Mouse (Mus musculus) R1 (cell line): ENCODE results near the gene Ism2.
"Not testable (repeated sequence)": the region's sequence is repeated elsewhere in the genome, so short reads cannot be mapped to it uniquely, and the experiment has no call there.

ENCODE experiments used
- DNase-seq: peaks from one replicate; pipeline ENCODE4 v3.0.0-alpha.2; 2018; ENCODE audit warnings: low read depth, low spot score

Gene Ism2

GRCm38 (mm10) chr12:87289100-87289499, 10.4 kb downstream of the Ism2 start:
- DNase-seq, result peak; percentile 82

- no peak for DNase-seq
Observed at GRCm38 (mm10) chr12:87284726-87285125, 14.8 kb downstream of the Ism2 start.

- no peak for DNase-seq
Observed at GRCm38 (mm10) chr12:87284268-87284667, 15.2 kb downstream of the Ism2 start.

GRCm38 (mm10) chr12:87283706-87284105, 15.8 kb downstream of the Ism2 start:
- DNase-seq, result no peak

GRCm38 (mm10) chr12:87282743-87283142, 16.8 kb downstream of the Ism2 start:
- DNase-seq, result no peak

GRCm38 (mm10) chr12:87281766-87282165, 17.7 kb downstream of the Ism2 start:
- DNase-seq, result no peak

- DNase-seq, result peak; percentile 80
Observed at GRCm38 (mm10) chr12:87279879-87280278, 19.6 kb downstream of the Ism2 start.

GRCm38 (mm10) chr12:87279350-87279749, 20.2 kb downstream of the Ism2 start:
- peak; percentile 78 for DNase-seq

- peak; percentile 65 for DNase-seq
Observed at GRCm38 (mm10) chr12:87278118-87278730, 21.3 kb downstream of the Ism2 start.

GRCm38 (mm10) chr12:87277251-87277650, 22.3 kb downstream of the Ism2 start:
- not testable (repeated sequence) for DNase-seq

GRCm38 (mm10) chr12:87274853-87275831, 24.4 kb downstream of the Ism2 start:
- DNase-seq, result peak; percentile 41

GRCm38 (mm10) chr12:87267682-87268081, 31.8 kb downstream of the Ism2 start:
- DNase-seq, result peak; percentile 74

GRCm38 (mm10) chr12:87266827-87267603, 32.5 kb downstream of the Ism2 start:
- DNase-seq, result peak; percentile 77

GRCm38 (mm10) chr12:87266108-87266826, 33.2 kb downstream of the Ism2 start, which contains the start of the genes Vipas39 and Ahsa1:
Gene Vipas39, minus strand, starts transcription at chr12:87266256.
Gene Ahsa1, plus strand, starts transcription at chr12:87266479.
- peak; percentile 99 for DNase-seq

- DNase-seq, result no peak
Observed at GRCm38 (mm10) chr12:87265444-87265843, 34.1 kb downstream of the Ism2 start.

GRCm38 (mm10) chr12:87260562-87260961, 38.9 kb downstream of the Ism2 start:
- DNase-seq, result no peak

- DNase-seq, result peak; percentile 37
Observed at GRCm38 (mm10) chr12:87256629-87257028, 42.9 kb downstream of the Ism2 start.

- DNase-seq, result no peak
Observed at GRCm38 (mm10) chr12:87253878-87254277, 45.6 kb downstream of the Ism2 start.

- DNase-seq, result peak; percentile 22
Observed at GRCm38 (mm10) chr12:87250161-87250560, 49.3 kb downstream of the Ism2 start.

- DNase-seq, result no peak
Observed at GRCm38 (mm10) chr12:87238632-87239031, 60.9 kb downstream of the Ism2 start, which contains the start of gene Noxred1. Gene Noxred1, minus strand, starts transcription at chr12:87238732.
